Mouse (Mus musculus) bone marrow macrophage, adult 2 months (primary cell): Measurements from ENCODE around the gene Pld3. TPM values are rescaled to one million over a fixed set of nuclear protein-coding genes. Genes with fewer than 3 reads are reported as not detected.
A peak's percentile ranks its signal among the peaks of the same experiment; 100 is the strongest.

Experiments used
- H3K27ac ChIP-seq: 2 replicates; pipeline ENCODE4 v1.5.1; 2012; ENCODE audit warnings: low read depth, low read length; ENCODE audit not compliant: insufficient read depth
- H3K4me1 ChIP-seq: 2 replicates; pipeline ENCODE4 v1.6.1; 2012; ENCODE audit warnings: low read length; ENCODE audit not compliant: control insufficient read depth, insufficient read depth
- H3K4me3 ChIP-seq: 2 replicates; pipeline ENCODE4 v1.5.1; 2012; ENCODE audit warnings: mild to moderate bottlenecking, low read length, moderate library complexity; ENCODE audit not compliant: insufficient read depth
- CTCF ChIP-seq: IDR thresholded peaks from 2 replicates; pipeline ENCODE4 v1.5.1; 2012; ENCODE audit warnings: low read depth, mild to moderate bottlenecking, low read length, moderate library complexity
- POLR2A ChIP-seq: IDR thresholded peaks from 2 replicates; pipeline ENCODE4 v1.6.1; 2012; ENCODE audit warnings: mild to moderate bottlenecking, low read depth, low read length, borderline replicate concordance
- polyA plus RNA-seq: library from polyadenylated mRNA; stranded (reverse); fragments of >200 nt; gene quantifications from 2 replicates; pipeline ENCODE4 v1.2.4, GENCODE M21; 2012; ENCODE audit not compliant: missing spikeins, insufficient read depth, insufficient read length

Pld3 gene
- polyA plus RNA-seq, 1 experiment: 397 TPM

DNA sequence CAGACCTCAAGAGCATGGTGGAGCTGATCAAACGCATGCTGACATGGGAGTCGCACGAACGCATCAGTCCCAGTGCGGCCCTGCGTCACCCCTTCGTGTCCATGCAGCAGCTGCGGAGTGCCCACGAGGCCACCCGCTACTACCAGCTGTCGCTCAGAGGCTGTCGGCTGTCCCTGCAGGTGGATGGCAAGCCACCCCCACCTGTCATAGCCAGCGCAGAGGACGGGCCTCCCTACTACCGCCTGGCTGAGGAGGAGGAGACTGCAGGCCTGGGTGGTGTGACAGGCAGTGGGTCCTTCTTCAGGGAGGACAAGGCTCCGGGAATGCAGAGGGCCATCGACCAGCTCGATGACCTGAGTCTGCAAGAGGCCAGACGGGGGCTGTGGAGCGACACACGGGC lies 23.9 kb downstream of the Pld3 start:
- no peak for TF ChIP-seq CTCF
- TF ChIP-seq POLR2A: no peak
- H3K4me1 ChIP-seq: no peaks in the 10 kb centered on the region
- no peak overlapping the region for H3K4me3 ChIP-seq
- H3K27ac ChIP-seq: no peak overlapping the region

DNA sequence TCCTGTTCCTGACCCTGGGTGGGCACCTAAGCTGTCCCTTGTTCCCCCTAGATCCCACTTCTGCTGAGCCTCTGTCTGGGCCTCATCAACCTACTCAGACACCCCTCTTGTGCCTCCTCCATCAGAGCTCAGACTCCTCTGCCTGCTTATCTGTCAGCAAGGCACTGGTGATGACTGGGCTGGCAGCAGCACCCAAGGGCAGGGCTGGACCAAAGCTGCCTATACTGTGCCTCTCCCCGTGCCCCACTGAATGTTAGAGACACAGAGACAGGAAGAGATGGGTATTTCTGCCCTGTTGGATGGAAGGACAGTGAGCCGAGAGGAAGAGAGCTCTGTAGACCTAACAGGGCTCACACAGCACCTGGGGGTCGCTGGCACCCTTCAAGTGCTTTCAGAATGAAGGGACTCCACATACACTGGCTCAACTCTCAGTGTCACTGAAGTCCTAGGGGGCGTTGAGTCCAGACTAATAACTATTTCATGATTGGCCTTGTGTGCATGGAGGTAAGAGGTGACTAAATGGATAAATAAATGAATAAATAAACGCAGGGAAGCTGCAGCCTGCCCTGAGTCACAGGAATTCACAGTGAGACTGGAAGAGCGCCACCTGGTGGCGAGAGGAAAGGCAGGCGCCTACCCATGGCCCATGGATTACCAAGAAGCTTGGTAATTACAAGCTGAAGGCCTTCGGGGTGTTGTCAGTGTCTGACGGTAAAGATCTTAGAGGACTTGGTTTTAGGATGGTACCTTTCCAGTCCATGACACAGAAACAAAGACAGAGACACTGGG lies 26.8 kb downstream of the Pld3 start:
- no peak overlapping the region for H3K4me3 ChIP-seq
- H3K27ac ChIP-seq: no peak overlapping the region
- TF ChIP-seq CTCF (peak; percentile 91), POLR2A (no peak)

DNA sequence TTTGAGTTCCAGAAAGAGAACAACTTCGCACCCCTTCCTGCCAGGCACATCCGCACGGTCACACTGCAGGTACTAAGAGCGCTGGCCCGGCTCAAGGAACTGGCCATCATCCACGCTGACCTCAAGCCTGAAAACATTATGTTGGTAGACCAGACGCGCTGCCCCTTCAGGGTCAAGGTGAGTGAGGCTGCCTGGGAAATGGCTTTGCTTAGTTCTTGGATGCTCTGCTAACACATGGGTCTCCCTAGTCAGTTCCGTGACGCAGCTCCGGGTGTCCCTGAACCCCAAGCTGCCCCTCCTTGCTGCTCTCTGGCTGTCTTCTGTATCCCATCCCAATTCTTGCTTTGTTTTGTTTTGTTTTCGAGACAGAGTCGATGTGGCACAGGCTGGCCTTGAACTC lies 29.2 kb downstream of the Pld3 start:
- Histone ChIP-seq H3K4me3 (no peak overlapping the region), H3K27ac (no peak overlapping the region), H3K4me1 (peaks cover 4% of the 10 kb centered on the region)
- TF ChIP-seq POLR2A (no peak), CTCF (no peak)

More for the DNA sequence above, 26.8 kb downstream of the Pld3 start:
- H3K4me1 ChIP-seq: no peaks in the 10 kb centered on the region

DNA sequence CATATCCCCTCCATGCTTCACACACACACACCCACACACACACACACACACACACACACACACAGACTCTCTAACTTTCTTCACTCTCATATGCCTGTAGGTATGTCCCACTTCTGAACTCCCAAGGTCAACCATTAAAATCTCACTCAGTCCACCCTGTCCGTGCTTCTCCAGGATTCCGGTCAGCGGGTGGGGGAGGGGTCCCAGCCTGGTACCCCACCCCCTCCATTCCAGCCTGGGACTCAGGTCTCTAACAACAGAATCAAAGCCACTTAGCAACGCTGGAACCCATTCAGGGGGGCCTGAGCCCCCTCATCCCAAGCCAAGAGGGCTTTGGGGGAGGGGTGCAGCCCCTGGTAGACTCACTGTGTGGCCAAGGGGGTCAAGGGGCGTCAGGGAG lies 30.1 kb downstream of the Pld3 start, which contains the start of gene Hipk4:
TSS of gene Hipk4 (plus strand) at position 301 of the 400 bp plus-strand sequence.
- Histone ChIP-seq H3K27ac (no peak within 1 kb of the TSS), H3K4me1 (peaks cover 4% of the 10 kb centered on the region), H3K4me3 (no peak within 1 kb of the TSS)
- no peak for TF ChIP-seq POLR2A
- no peak for TF ChIP-seq CTCF

DNA sequence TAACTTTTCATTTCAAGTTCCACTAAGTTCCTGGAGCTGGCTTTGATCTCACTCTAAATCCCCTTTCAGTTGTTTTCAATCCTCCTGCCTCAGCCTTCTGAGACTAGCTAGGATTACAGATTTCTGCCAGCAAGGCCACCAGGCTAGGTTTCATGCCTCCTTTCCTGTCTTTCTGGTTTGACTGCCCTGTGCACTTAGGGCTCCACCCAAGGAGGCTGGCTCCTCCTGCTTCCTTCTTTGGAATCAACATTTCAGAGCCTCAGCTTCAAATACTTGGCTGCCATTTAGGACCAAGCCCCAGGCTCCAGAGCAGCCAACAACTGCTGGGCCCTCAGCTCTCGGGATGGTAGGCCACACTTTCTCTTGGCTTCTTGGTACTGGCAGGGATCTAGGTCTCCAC lies 32.4 kb downstream of the Pld3 start:
- Histone ChIP-seq H3K4me1 (peaks cover 4% of the 10 kb centered on the region), H3K27ac (no peak overlapping the region), H3K4me3 (no peak overlapping the region)
- TF ChIP-seq POLR2A (no peak), CTCF (no peak)

DNA sequence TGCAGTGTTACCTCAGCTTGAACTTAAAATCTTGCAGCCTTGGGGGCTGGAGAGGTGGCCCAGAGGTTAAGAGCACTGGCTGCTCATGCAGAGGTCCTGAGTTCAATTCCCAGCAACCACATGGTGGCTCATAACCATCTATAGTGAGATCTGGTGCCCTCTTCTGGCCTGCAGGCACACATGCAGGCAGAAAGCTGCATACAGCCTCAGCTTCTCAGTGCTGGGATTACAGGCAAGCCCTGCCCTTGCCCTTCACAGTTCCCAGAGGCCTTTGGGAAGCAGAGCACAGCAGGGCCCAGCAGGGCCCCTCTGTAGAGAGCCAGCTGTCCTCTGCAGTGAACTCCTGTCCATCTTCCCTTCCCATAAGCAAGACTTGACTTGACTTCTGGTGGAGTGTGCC lies 32.9 kb downstream of the Pld3 start:
- H3K4me3 ChIP-seq: no peak overlapping the region
- peaks cover 4% of the 10 kb centered on the region for H3K4me1 ChIP-seq
- TF ChIP-seq POLR2A: no peak
- no peak for TF ChIP-seq CTCF
- H3K27ac ChIP-seq: no peak overlapping the region

DNA sequence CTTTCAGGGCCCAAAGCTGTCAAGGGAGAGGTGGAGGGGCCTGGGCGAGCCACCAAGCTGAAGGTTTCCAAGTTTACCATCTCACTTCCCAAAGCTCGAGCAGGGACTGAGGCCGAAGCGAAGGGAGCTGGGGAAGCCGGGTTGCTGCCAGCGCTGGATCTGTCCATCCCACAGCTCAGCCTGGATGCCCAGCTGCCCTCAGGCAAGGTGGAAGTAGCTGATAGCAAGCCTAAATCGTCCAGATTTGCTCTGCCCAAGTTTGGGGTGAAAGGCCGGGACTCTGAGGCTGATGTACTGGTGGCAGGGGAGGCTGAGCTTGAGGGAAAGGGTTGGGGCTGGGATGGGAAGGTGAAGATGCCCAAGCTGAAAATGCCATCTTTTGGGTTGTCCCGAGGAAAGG lies 34.7 kb downstream of the Pld3 start:
- H3K27ac ChIP-seq: no peak overlapping the region
- TF ChIP-seq CTCF: no peak
- TF ChIP-seq POLR2A: no peak
- no peak overlapping the region for H3K4me3 ChIP-seq
- H3K4me1 ChIP-seq: peaks cover 4% of the 10 kb centered on the region

DNA sequence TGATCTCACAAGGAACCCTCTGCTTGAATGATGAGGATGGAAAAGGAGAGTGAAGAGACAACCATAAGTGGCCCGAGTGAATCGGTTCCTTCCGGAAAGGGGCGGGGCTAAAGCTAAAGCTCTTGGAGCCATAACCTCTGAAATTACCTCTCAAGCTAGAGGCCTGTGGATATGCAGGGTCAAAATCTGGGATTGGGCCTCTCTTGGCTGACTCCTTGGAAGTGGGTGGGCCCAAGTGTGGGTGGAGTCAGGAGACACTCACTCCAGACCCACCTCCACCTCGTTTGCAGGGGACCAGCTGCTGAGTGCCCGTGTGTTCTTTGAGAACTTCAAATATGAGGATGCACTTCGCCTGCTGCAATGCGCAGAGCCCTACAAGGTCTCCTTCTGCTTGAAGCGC lies 38.1 kb downstream of the Pld3 start:
- Histone ChIP-seq H3K4me1 (no peaks in the 10 kb centered on the region), H3K27ac (no peak overlapping the region), H3K4me3 (no peak overlapping the region)
- no peak for TF ChIP-seq POLR2A
- no peak for TF ChIP-seq CTCF

DNA sequence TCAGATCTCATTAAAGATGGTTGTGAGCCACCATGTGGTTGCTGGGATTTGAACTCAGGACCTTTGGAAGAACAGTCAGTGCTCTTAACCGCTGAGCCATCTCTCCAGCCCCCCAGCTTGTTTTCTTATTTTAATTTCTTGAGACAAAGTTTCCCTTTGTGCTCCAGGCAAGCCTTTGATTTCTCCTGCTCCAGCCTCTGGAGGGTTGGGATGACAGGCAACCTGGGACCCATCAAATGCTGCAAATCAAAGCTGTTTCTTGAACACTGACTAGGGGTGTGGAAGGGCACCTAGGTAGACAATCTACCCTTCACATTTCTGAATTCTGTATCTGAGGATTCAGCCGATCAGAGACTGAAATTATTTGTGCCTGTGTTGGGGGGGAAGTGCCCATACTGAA lies 42.2 kb downstream of the Pld3 start:
- no peak overlapping the region for H3K27ac ChIP-seq
- H3K4me3 ChIP-seq: no peak overlapping the region
- peaks cover 13% of the 10 kb centered on the region for H3K4me1 ChIP-seq
- TF ChIP-seq POLR2A (no peak), CTCF (no peak)

DNA sequence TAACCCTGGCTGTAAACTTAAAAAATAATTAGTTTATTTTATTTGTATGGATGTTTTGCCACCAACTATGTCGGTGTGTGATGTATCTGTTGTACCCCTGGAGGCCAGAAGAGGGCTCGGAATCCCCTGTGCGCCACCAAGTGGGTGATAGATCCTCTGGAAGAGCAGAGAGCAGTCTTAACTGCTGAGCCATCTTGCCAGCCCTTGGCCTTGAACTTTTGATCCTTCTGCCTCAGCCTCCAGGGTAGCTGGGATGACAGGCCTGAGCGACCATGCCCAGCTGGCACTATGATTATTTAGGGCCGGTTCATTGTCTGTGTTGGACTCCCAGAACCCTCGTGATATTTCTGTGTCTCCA lies 44.4 kb downstream of the Pld3 start:
- H3K27ac ChIP-seq: peak overlapping the region; percentile 55
- TF ChIP-seq POLR2A (no peak), CTCF (peak; percentile 70)
- peak overlapping the region; percentile 49; the same call in 1 of the 2 replicates for H3K4me3 ChIP-seq
- H3K4me1 ChIP-seq: peaks cover 13% of the 10 kb centered on the region
